Mouse (Mus musculus) forebrain, embryonic 14.5 days (tissue): ENCODE measurements around the gene Lama1. TPM values are rescaled to one million over a fixed set of nuclear protein-coding genes. Genes with fewer than 3 reads are reported as not detected.

Experiments
- ATAC-seq: fragments of 200-750 bp; cut with Nextera tagmentation; 2 replicates; pipeline ENCODE4 v1.8.0; 2017; ENCODE audit warnings: mild to moderate bottlenecking, moderate library complexity
- DNase-seq: peaks from one replicate; pipeline ENCODE4 v3.0.0-alpha.2; 2015; ENCODE audit warnings: low spot score
- H3K27ac ChIP-seq: fragments of 300-500 bp; sonication (generic); 2 replicates; pipeline ENCODE4 v1.5.1; 2014; ENCODE audit warnings: low read depth, mild to moderate bottlenecking, control low read depth, low read length, moderate library complexity
- H3K27me3 ChIP-seq: fragments of 300-500 bp; sonication (generic); replicated peaks from 2 replicates; pipeline ENCODE4 v1.6.1; 2014; ENCODE audit warnings: low read length, control low read depth, mixed read lengths; ENCODE audit not compliant: control insufficient read depth, insufficient read depth
- H3K36me3 ChIP-seq: fragments of 300-500 bp; sonication (generic); 2 replicates; pipeline ENCODE4 v1.6.1; 2014; ENCODE audit warnings: low read length, control low read depth; ENCODE audit not compliant: control insufficient read depth, insufficient read depth
- H3K4me1 ChIP-seq: fragments of 300-500 bp; sonication (generic); 2 replicates; pipeline ENCODE4 v1.6.1; 2014; ENCODE audit warnings: antibody characterized with exemption, low read length, control low read depth; ENCODE audit not compliant: control insufficient read depth, insufficient read depth
- H3K4me2 ChIP-seq: fragments of 300-500 bp; sonication (generic); 2 replicates; pipeline ENCODE4 v1.6.1; 2014; ENCODE audit warnings: mild to moderate bottlenecking, control low read depth, low read length
- H3K4me3 ChIP-seq: fragments of 300-500 bp; sonication (generic); 2 replicates; pipeline ENCODE4 v1.5.1; 2014; ENCODE audit warnings: low read depth, low read length, control low read depth
- H3K9ac ChIP-seq: fragments of 300-500 bp; sonication (generic); 2 replicates; pipeline ENCODE4 v1.6.1; 2014; ENCODE audit warnings: mild to moderate bottlenecking, low read length, control low read depth, moderate library complexity
- H3K9me3 ChIP-seq: fragments of 300-500 bp; sonication (generic); replicated peaks from 2 replicates; pipeline ENCODE4 v1.6.1; 2016; ENCODE audit warnings: low read length, control low read depth, mixed read lengths; ENCODE audit not compliant: control insufficient read depth
- WGBS: fragments of 180-500 bp; shearing (Covaris S2); extraction: QIAGEN DNeasy Blood & Tissue Kit; methylation state at CpG from one replicate; pipeline ENCODE4 v1.1.7; 2014; 5-methylcytosine and 5-hydroxymethylcytosine counted together
- polyA plus RNA-seq: library from polyadenylated mRNA; unstranded; fragments of >200 nt; fragmentation: Nextera tagmentation; extraction: Ambion mirVana; gene quantifications from 2 replicates; pipeline ENCODE4 v1.2.1, GENCODE M21; 2014

Gene Lama1
- polyA plus RNA-seq, 1 experiment from 2014 or later: 5.4 TPM

GRCm38 (mm10) chr17:67707793-67708364, 10.8 kb downstream of the Lama1 start:
- ATAC-seq: no peak
- Histone ChIP-seq H3K9ac (no peak overlapping the region), H3K4me1 (no peaks in the 10 kb centered on the region), H3K9me3 (no peaks in the 10 kb centered on the region), H3K36me3 (no peaks in the 10 kb centered on the region), H3K4me2 (no peak overlapping the region), H3K27me3 (no peaks in the 10 kb centered on the region), H3K27ac (no peak overlapping the region), H3K4me3 (no peak overlapping the region)
- WGBS: 79% methylated on average over 13 of the region's 13 CpGs
- no peak for DNase-seq

- no peak overlapping the region for H3K4me2 ChIP-seq
- no peak overlapping the region; the same call in 1 of the 2 replicates for H3K27ac ChIP-seq
- no peak overlapping the region for H3K9ac ChIP-seq
- DNase-seq (peak; percentile 32), ATAC-seq (no peak; the same call in 1 of the 2 replicates)
- 37% methylated on average over 6 of the region's 6 CpGs for WGBS
- no peaks in the 10 kb centered on the region for H3K4me1 ChIP-seq
- no peaks in the 10 kb centered on the region for H3K27me3 ChIP-seq
- no peaks in the 10 kb centered on the region for H3K9me3 ChIP-seq
- H3K4me3 ChIP-seq: no peak overlapping the region
- H3K36me3 ChIP-seq: no peaks in the 10 kb centered on the region
These were observed 13.3 kb downstream of the Lama1 start for GRCm38 (mm10) chr17:67710377-67710781.

GRCm38 (mm10) chr17:67711361-67711760, 14.3 kb downstream of the Lama1 start:
- no peak overlapping the region for H3K9ac ChIP-seq
- H3K4me2 ChIP-seq: no peak overlapping the region
- no peak overlapping the region for H3K4me3 ChIP-seq
- H3K27ac ChIP-seq: no peak overlapping the region; the same call in 1 of the 2 replicates
- 65% methylated on average over 4 of the region's 4 CpGs for WGBS
- ATAC-seq (no peak), DNase-seq (no peak)
- H3K4me1 ChIP-seq: no peaks in the 10 kb centered on the region
- H3K27me3 ChIP-seq: no peaks in the 10 kb centered on the region
- H3K36me3 ChIP-seq: no peaks in the 10 kb centered on the region
- H3K9me3 ChIP-seq: no peaks in the 10 kb centered on the region

- no peaks in the 10 kb centered on the region for H3K9me3 ChIP-seq
- no peaks in the 10 kb centered on the region for H3K4me1 ChIP-seq
- no peaks in the 10 kb centered on the region for H3K36me3 ChIP-seq
- H3K4me3 ChIP-seq: no peak overlapping the region
- H3K4me2 ChIP-seq: no peak overlapping the region
- WGBS: 72% methylated on average over 7 of the region's 7 CpGs
- H3K9ac ChIP-seq: no peak overlapping the region
- ATAC-seq (no peak), DNase-seq (no peak)
- no peak overlapping the region for H3K27ac ChIP-seq
- H3K27me3 ChIP-seq: no peaks in the 10 kb centered on the region
These were observed 15.9 kb downstream of the Lama1 start for GRCm38 (mm10) chr17:67712929-67713328.

- Histone ChIP-seq H3K9ac (no peak overlapping the region), H3K27me3 (no peaks in the 10 kb centered on the region), H3K36me3 (no peaks in the 10 kb centered on the region), H3K4me3 (no peak overlapping the region), H3K27ac (no peak overlapping the region), H3K4me2 (no peak overlapping the region), H3K9me3 (no peaks in the 10 kb centered on the region), H3K4me1 (no peaks in the 10 kb centered on the region)
- ATAC-seq (no peak), DNase-seq (no peak)
- WGBS: 93% methylated on average over 19 of the region's 19 CpGs
These were observed 18.4 kb downstream of the Lama1 start for GRCm38 (mm10) chr17:67715466-67715865.

- no peak overlapping the region for H3K27ac ChIP-seq
- H3K4me3 ChIP-seq: no peak overlapping the region
- H3K9ac ChIP-seq: no peak overlapping the region
- DNase-seq: peak; percentile 43
- ATAC-seq: 0 out of 2 replicates have a peak, but pooled peaks have one; percentile 12
- no peak overlapping the region for H3K4me2 ChIP-seq
- H3K27me3 ChIP-seq: no peaks in the 10 kb centered on the region
- H3K36me3 ChIP-seq: no peaks in the 10 kb centered on the region
- H3K4me1 ChIP-seq: peaks cover 10% of the 10 kb centered on the region
- 7% methylated on average over 7 of the region's 7 CpGs for WGBS
- H3K9me3 ChIP-seq: no peaks in the 10 kb centered on the region
These were observed 25.0 kb downstream of the Lama1 start for GRCm38 (mm10) chr17:67722055-67722454.

DNA sequence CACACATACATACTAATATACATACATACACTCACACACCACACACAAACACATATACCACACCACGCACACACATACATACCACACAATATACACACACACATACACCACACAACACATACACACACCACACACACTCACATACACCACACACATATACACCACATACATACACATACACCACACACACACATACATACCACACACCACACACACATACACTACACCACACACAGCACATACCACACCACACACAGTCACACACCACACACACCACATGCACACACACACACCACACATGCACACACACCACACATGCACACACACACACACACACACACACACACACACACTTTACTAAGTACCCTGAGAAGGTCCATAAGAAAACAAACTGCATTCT, 25.5 kb downstream of the Lama1 start:
- Histone ChIP-seq H3K4me1 (peaks cover 10% of the 10 kb centered on the region), H3K4me3 (no peak overlapping the region), H3K9me3 (no peaks in the 10 kb centered on the region), H3K4me2 (no peak overlapping the region), H3K36me3 (no peaks in the 10 kb centered on the region), H3K27ac (no peak overlapping the region), H3K27me3 (no peaks in the 10 kb centered on the region), H3K9ac (no peak overlapping the region)
- DNase-seq (no peak), ATAC-seq (peak; percentile 19)
- 96% methylated on average over 1 of the region's 1 CpGs for WGBS

GRCm38 (mm10) chr17:67723175-67724067, 26.4 kb downstream of the Lama1 start:
- no peak overlapping the region for H3K4me3 ChIP-seq
- H3K4me2 ChIP-seq: no peak overlapping the region
- WGBS: 53% methylated on average over 14 of the region's 14 CpGs
- ATAC-seq: peak; percentile 75
- peak overlapping the region; percentile 41; the same call in 1 of the 2 replicates for H3K27ac ChIP-seq
- no peaks in the 10 kb centered on the region for H3K27me3 ChIP-seq
- no peak overlapping the region for H3K9ac ChIP-seq
- DNase-seq: peak; percentile 68
- H3K9me3 ChIP-seq: no peaks in the 10 kb centered on the region
- H3K36me3 ChIP-seq: no peaks in the 10 kb centered on the region
- H3K4me1 ChIP-seq: peaks cover 10% of the 10 kb centered on the region

DNA sequence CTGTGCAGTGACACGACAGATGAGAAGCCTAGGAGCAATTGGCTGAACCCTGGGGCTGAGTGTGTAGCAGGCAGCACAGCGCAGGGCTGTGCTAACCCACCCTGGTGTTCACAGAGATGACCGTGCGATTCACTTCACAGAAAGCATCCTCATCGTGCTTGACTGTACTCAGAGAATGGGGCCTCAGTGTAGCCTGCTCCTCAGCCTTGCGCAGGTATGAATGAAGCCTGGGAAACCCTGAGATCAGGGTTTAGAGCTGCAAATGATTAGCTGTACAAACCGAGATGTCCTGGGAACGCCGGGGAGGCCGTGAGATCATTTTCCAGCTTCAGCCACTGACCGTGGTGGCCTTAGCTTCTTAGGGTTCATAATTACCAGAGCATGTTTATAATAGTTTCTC, 29.5 kb downstream of the Lama1 start:
- H3K27me3 ChIP-seq: no peaks in the 10 kb centered on the region
- no peaks in the 10 kb centered on the region for H3K9me3 ChIP-seq
- no peak overlapping the region for H3K9ac ChIP-seq
- H3K36me3 ChIP-seq: no peaks in the 10 kb centered on the region
- peaks cover 10% of the 10 kb centered on the region for H3K4me1 ChIP-seq
- DNase-seq: no peak
- 86% methylated on average over 11 of the region's 11 CpGs for WGBS
- no peak overlapping the region for H3K27ac ChIP-seq
- no peak for ATAC-seq
- H3K4me2 ChIP-seq: no peak overlapping the region
- H3K4me3 ChIP-seq: no peak overlapping the region
